Mouse (Mus musculus): ENCODE data around the gene Galns.

DNA sequence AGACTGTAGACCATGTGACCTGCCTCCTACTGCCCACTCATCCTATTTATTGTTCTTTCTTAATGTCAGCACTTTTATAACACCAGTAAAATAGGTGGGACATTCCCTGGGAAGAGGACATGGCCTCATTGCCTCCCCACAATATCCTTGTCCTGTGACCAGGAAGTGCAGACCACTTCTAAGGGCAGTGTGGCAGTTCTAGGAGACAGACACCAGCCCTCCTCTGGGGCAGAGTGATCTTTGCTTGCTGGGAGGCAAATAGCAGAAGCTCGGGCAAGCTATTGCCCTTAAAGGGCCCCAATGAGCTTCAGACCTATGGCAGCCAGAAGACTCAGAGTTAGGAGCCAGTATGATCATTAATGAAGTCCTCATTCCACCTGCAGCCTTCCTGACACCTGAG is 6.6 kb downstream of the Galns start:
- TF ChIP-seq TCF12 (IDR thresholded peaks at IDR 0.05; ENCODE audit: insufficient read depth, poor library complexity, severe bottlenecking) (no peak), POLR2A (IDR thresholded peaks at IDR 0.05; ENCODE audit: insufficient read length, low read depth) (no peak), MAX (IDR thresholded peaks at IDR 0.05; ENCODE audit: low read depth) (no peak), MYOD1 (IDR thresholded peaks at IDR 0.05; ENCODE audit: control insufficient read depth in 1 of 3, insufficient read length in 2 of 3, low read depth in 2 of 3) (no peak), CEBPB (IDR thresholded peaks at IDR 0.05; ENCODE audit: insufficient read depth, poor library complexity, severe bottlenecking) (no peak), E2F4 (IDR thresholded peaks at IDR 0.05; ENCODE audit: insufficient read depth) (no peak), TCF3 (IDR thresholded peaks at IDR 0.05; ENCODE audit: insufficient read length, low read depth) (no peak)

All from myocyte (in vitro differentiated cells).